ENCODE assay signal across 14 mouse cellular contexts in the genomic region with DNA sequence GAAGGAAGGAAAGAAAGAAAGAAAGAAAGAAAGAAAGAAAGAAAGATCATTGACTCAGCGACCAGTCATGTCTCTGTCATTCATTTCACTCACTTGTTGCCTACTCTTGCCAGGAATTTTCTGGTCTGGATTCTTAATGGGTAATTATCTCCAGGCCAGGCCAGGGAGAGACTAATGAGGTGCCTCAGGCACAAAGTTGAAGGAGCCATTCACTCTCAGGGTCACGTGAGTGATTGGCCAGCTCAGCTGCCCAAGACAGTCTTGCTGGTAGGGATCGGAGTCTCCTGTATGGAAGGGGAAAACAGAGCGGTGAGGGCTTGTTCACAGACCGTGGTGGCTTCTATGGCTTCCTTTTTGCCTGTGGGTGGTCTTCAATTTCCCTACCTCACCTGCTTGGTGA.
"Had no signal": no experiment of that assay in that cellular context is flagged by ENCODE, and none has a peak within 500 bp of the region (broad histone marks: within the 10 kb centered on the region; RNA-seq: fewer than 3 reads in every experiment).

No protein-coding gene starts in this region.

- DNase-seq: kidney, postnatal 36 days; layer of hippocampus, adult 9-11 months; layer of hippocampus, postnatal 36 days; lung, embryonic 14.5 days; lung, postnatal 14 days; right cerebral cortex, postnatal 14 days; thymus, adult 2 months; thymus, postnatal 25 days had no signal

- H3K27ac ChIP-seq: kidney, postnatal 0 days; limb, embryonic 15.5 days; liver, embryonic 12.5 days; midbrain, embryonic 12.5 days; stomach, embryonic 15.5 days had no signal

- H3K4me1 ChIP-seq: liver, embryonic 12.5 days; stomach, embryonic 15.5 days had no signal

- H3K9me3 ChIP-seq: limb, embryonic 15.5 days; liver, embryonic 12.5 days; midbrain, embryonic 12.5 days; stomach, embryonic 15.5 days had no signal

- ATAC-seq: liver, embryonic 12.5 days; midbrain, embryonic 16.5 days had no signal

- H3K4me2 ChIP-seq: limb, embryonic 15.5 days; liver, embryonic 12.5 days; lung, embryonic 14.5 days; midbrain, embryonic 12.5 days; stomach, embryonic 15.5 days had no signal

- H3K9ac ChIP-seq: limb, embryonic 15.5 days; liver, embryonic 12.5 days; lung, embryonic 14.5 days; midbrain, embryonic 12.5 days; stomach, embryonic 15.5 days had no signal

- H3K4me3 ChIP-seq: limb, embryonic 15.5 days; liver, embryonic 12.5 days; midbrain, embryonic 12.5 days; stomach, embryonic 15.5 days had no signal

- H3K36me3 ChIP-seq: limb, embryonic 15.5 days; liver, embryonic 12.5 days; midbrain, embryonic 12.5 days; stomach, embryonic 15.5 days had no signal
